Mouse (Mus musculus): ENCODE data around the gene Ccdc47.
A peak's percentile ranks its signal among the peaks of the same experiment; 100 is the strongest.
"Not testable (repeated sequence)": the region's sequence is repeated elsewhere in the genome, so short reads cannot be mapped to it uniquely, and the experiment has no call there.

Gene Ccdc47

DNA sequence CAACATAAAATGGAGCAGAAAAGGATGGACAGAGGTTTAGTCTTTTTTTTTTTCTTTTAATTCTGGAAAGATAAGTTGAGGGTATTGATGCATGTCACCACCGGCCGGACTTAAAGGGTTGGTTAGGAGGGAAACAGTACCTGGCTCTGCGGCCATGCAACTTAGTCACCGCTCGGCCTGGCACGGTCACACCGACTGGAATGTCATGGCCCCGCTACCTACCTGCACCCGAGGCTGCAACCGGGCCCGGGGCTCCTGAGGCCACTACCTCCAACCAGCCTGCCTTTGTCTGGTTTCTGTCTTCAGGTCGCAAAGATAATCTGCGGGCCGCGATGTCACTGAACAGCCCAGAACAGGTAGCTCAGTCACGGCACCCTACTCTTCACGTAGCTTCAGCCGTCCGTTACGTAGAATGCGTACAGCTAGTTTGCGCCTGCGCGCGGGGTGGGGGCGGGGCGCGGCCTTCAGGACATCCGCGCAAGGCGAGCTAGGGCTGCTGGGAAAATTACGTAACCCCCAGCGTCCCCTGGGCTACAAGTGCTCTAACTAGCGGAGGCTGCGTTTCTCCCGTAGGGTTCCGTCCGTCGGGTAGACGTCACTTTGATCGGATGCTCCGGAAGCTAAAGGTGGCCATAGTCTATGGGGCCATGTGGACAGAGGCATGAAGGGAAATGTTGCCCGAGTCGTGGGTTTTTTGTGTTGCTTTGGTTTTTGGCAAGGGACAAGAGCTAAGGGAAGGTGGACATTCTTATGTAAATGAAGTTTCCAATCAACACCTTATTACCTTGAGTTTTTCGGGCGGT is at the start of gene Ccdc47:
Ccdc47 (minus strand) TSS at position 418 of the 803 bp plus-strand sequence.
- DNase-seq (ENCODE audit: extremely low read depth, low read depth), result peak; percentile 96

- DNase-seq (ENCODE audit: extremely low read depth, low read depth), result no peak
Measured at GRCm38 (mm10) chr11:106265570-106265969, 49.4 kb upstream of the Ccdc47 start.

DNA sequence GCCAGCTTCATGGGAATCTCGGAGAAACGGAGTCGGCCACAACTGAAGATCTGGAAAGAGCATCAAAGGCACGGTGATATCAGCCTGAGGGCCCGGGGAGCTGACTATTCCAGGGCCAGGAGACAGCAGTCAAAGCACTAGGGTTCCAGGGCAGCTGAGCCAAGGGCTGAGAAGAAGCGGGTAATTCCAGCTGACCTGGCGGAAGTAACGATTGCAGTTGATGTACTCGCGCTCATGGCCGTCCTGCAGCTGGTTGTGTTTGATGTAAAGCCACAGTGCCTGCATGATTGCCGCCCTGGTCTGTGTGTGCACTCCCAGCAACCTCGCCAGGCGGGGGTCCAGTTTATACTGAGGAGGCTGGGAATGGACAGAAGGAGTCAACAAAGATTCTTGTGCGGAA is 48.8 kb upstream of the Ccdc47 start:
- DNase-seq (ENCODE audit: extremely low read depth, low read depth), result no peak

DNA sequence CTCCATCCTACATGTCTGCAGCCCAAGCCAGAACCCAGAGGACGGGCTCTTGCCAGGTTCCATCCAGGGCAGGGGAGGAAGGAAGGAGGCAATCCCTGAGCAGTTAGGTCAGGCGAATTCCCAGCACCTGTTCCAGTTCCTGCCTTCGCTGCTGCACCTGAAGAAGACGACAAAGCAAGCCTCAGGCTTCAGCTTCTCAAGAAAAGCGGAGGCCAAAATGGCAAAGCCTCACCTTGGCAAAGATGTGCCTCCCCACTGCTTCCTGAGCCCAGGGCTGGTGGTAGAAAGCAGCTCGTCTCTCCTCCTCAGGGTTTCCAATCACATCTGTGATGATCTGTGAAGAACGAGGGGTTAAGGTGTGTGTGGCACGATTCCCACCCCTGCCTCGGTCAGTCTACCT is 47.8 kb upstream of the Ccdc47 start:
- no peak for DNase-seq (ENCODE audit: extremely low read depth, low read depth)

DNA sequence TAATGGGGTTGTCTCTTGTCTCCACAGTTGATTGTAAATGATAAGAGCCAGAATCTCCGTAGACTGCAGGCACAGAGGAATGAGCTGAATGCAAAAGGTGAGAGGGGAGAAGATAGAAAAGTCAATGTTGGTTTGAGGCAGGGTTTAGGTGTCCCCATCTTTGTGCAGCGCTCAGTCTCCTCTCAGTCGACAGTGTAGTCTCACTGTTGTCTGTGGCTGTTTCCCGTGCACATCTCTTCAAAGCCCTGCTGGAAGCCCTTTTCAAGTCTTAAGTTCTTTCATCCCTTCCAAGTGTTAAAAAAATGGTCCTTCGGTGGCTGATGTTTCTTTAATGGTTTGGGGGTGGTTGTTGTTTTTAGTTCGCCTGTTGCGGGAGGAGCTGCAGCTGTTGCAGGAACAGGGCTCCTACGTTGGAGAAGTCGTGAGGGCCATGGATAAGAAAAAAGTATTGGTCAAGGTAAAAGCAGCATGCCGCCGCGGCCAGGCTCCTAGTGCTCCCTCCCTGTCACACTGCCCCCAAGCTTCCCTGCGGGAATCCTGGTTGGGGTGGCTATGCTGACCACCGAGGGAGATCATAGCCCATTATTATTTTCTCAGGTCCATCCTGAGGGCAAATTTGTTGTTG is 44.8 kb upstream of the Ccdc47 start:
- DNase-seq (ENCODE audit: extremely low read depth, low read depth), result no peak

GRCm38 (mm10) chr11:106256775-106257174 is 40.6 kb upstream of the Ccdc47 start:
- no peak for DNase-seq (ENCODE audit: extremely low read depth, low read depth)

DNA sequence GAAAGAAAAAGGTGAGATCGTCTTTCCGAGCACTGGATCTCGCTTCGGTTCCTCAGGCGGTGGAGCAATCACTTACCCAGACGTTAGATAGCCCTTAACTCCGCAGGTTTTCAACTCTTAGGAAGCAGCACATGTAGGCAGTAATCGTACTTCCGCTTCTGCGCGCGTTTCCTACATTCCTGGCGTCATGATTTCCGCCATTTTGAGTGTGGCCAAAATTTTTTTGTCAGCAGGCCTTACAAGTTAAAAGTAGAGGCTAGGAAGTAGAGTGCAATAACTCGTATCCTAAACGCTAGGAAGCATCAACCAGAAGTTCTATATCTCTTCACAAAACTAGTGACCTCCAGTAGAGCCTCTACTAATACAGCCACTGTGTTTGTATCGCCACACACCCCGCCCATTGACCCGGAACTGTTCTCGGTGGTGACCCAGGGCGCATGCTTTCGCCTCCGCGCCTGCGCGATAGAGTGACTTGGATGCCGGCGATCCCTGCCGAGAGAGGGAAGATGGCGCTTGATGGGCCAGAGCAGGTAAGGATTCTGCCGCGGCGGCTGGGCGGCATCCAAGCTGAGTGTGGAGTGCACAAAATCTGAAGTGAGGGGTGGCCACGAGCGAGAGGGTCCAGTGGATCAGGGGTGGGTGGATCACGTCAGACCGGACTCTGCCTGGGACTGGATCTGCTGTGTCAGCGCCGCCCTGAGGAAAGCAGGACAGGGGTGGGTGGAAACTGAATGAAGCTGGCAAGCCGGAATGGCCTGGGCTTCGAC is 39.7 kb upstream of the Ccdc47 start, which contains the start of the genes Ftsj3 and Psmc5:
Ftsj3 (minus strand) TSS at position 395 of the 767 bp plus-strand sequence.
Psmc5 (plus strand) TSS at position 470 of the 767 bp plus-strand sequence.
- DNase-seq (ENCODE audit: extremely low read depth, low read depth), result peak; percentile 84

DNA sequence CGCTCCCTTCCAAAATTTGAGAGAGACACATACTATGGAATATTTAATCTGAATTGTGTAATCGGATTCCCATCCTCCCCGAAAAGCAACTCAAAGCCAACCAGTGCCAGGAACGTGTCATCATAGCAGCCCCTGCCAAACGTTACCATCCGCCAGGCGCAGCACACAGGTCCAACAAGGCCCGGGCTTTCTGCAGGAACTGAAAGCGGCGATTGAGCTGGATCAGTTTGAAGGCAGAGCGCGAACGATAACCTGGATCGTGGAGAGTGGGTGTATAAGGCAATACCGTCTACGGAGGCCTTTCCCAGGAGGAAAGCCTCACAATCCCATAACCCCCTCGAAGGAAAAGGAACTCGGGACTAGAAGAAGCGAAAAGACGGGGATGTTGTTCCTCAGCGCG is 39.0 kb upstream of the Ccdc47 start:
- DNase-seq (ENCODE audit: extremely low read depth, low read depth), result no peak

- no peak for DNase-seq (ENCODE audit: extremely low read depth, low read depth)
Measured at GRCm38 (mm10) chr11:106254767-106255166, 38.6 kb upstream of the Ccdc47 start.

DNA sequence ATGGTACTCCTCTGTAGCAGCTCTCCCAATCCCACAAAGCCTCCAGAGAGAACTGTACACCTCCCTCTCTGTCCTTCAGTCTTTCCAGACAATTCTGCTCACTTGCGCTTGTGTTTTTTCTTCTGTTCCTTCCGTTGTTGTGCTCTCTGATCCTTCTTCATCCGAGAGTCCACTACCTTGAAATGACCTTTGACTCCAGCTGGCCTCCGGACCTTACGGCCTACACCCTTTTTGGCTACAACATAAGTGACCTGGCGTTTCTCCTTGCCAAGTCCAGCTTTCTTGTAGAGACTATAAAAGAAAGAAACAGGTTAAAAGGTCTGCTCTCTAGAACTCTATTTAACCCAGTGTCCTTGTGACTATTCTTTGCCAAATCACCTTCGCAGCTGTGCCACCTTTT is 33.2 kb upstream of the Ccdc47 start:
- no peak for DNase-seq (ENCODE audit: extremely low read depth, low read depth)

GRCm38 (mm10) chr11:106246834-106247233 is 30.7 kb upstream of the Ccdc47 start:
- DNase-seq (ENCODE audit: extremely low read depth, low read depth), result no peak

DNA sequence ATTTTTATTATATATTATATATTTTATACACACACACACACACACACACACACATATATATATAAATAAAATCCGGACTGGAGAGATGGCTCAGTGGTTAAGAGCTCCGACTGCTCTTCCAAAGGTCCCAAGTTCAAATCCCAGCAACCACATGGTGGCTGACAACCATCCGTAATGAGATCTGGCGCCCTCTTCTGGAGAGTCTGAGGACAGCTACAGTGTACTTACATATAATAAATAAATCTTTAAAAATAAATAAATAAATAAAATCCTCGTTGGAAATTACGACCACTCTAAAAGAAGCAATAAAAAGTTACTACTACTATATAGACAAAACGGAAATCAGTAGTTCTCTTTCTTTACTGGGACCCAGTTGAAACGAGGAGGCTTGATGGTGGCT is 17.8 kb upstream of the Ccdc47 start:
- DNase-seq (ENCODE audit: extremely low read depth, low read depth), result not testable (repeated sequence)

DNA sequence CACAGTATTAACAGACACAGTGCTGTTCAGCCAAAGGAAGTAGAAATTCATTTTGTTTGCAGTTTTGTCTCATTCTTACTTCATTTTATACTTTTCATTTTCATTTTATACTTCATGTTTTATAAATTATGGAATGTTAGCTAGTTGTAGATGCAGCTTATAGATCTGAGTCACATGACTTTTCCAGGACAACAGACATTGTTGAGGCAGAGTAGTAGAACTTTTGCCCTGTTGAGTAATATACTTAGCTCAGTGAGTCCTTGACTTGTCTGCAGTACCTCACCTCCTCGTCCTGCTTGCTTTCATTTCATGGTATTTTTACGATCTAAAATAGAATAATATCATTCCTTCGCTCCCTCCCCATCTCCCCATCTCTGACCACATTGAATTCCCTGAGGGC is 4.5 kb upstream of the Ccdc47 start:
- no peak for DNase-seq (ENCODE audit: extremely low read depth, low read depth)

- peak; percentile 91 for DNase-seq (ENCODE audit: extremely low read depth, low read depth)
Measured at GRCm38 (mm10) chr11:106216730-106217490, 766 bp upstream of the Ccdc47 start, which contains the start of gene Ddx42. Gene Ddx42 (plus strand): TSS chr11:106216926.

DNA sequence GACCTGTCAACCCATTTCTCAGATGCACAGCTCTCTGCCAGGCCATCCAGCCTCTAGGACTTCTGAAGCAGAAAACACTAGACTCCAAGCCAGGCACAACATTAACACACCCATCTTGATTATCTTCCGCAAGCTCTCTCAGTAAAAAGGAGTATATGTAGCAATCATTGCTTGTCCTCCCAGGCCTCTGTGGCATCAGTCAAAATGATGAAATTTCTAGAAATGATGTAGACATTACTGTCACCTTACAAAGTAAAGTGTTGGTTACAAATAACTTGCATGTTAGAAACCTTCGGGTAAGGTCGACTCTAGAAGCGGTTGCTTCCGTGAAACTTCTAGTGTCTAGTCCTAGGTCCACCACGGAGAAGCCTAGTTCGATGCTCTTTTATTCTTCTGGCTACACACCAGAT is 689 bp downstream of the Ccdc47 start:
- DNase-seq (ENCODE audit: extremely low read depth, low read depth), result no peak

GRCm38 (mm10) chr11:106214856-106215255 is 1.3 kb downstream of the Ccdc47 start:
- DNase-seq (ENCODE audit: extremely low read depth, low read depth), result no peak

GRCm38 (mm10) chr11:106212771-106213170 is 3.4 kb downstream of the Ccdc47 start:
- no peak for DNase-seq (ENCODE audit: extremely low read depth, low read depth)

GRCm38 (mm10) chr11:106202123-106202465 is 14.1 kb downstream of the Ccdc47 start, which contains the start of gene Strada:
Gene Strada (minus strand): TSS chr11:106202168.
- peak; percentile 23 for DNase-seq (ENCODE audit: extremely low read depth, low read depth)

DNA sequence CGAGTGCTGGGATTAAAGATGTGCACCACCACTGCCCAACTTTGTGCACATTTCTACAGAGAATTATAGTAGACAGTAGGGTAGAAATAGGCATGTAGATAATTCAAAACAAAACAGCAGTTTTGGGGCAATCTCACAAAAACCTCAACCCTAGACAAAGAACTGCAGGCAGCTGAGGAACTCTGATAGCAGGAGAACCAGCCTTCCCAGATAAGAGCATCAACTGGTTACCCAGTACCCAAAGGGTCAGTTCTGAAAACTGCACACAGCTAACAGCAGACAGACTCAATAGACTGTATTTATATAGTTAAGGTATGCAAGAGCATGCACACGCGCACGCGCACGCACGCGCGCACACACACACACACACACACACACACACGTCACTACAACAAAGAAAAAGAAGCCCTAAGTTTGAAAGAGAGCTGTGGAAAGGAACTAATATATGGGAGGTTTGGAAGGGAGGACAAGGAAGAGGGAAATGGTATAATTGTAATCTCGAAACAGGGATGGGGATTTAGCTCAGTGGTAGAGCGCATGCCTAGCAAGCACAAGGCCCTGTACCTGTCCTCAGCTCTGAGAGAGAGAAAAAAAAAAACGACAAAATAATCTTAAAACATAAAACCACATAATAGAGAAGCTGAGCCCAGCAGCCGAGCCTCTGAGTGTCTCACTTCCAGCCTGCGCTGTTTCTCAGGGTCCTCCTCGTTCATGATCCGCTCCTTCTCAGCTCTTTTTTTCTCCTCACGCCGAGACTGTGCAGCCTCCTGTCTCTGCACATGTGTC is 14.6 kb downstream of the Ccdc47 start:
- peak; percentile 56 for DNase-seq (ENCODE audit: extremely low read depth, low read depth)

GRCm38 (mm10) chr11:106200756-106201155 is 15.4 kb downstream of the Ccdc47 start:
- DNase-seq (ENCODE audit: extremely low read depth, low read depth), result no peak

Measured in MEL-GATA-1-ER (cell line).